Mouse (Mus musculus) neural tube, embryonic 15.5 days (tissue): ENCODE data around the gene Olfr266. TPM values are rescaled to one million over a fixed set of nuclear protein-coding genes. Genes with fewer than 3 reads are reported as not detected.

ENCODE experiments used
- ATAC-seq: fragments of 200-750 bp; cut with Nextera tagmentation; 2 replicates; pipeline ENCODE4 v1.8.0; 2017; ENCODE audit warnings: mild to moderate bottlenecking, moderate TSS enrichment, moderate library complexity; ENCODE audit not compliant: low FRiP score
- H3K27ac ChIP-seq: fragments of 300-500 bp; sonication (generic); replicated peaks from 2 replicates; pipeline ENCODE4 v1.5.1; 2015; ENCODE audit warnings: mild to moderate bottlenecking, inconsistent platforms
- H3K27me3 ChIP-seq: fragments of 300-500 bp; sonication (generic); replicated peaks from 2 replicates; pipeline ENCODE4 v1.6.1; 2015; ENCODE audit warnings: inconsistent platforms
- H3K36me3 ChIP-seq: fragments of 300-500 bp; sonication (generic); 2 replicates; pipeline ENCODE4 v1.6.1; 2015; ENCODE audit warnings: inconsistent platforms
- H3K4me1 ChIP-seq: fragments of 300-500 bp; sonication (generic); 2 replicates; pipeline ENCODE4 v1.6.1; 2015; ENCODE audit warnings: inconsistent platforms
- H3K4me2 ChIP-seq: fragments of 300-500 bp; sonication (generic); 2 replicates; pipeline ENCODE4 v1.6.1; 2015; ENCODE audit warnings: inconsistent platforms, mild to moderate bottlenecking, moderate library complexity
- H3K4me3 ChIP-seq: fragments of 300-500 bp; sonication (generic); replicated peaks from 2 replicates; pipeline ENCODE4 v1.5.1; 2015; ENCODE audit warnings: mild to moderate bottlenecking, inconsistent platforms
- H3K9ac ChIP-seq: fragments of 300-500 bp; sonication (generic); replicated peaks from 2 replicates; pipeline ENCODE4 v1.6.1; 2015; ENCODE audit warnings: mild to moderate bottlenecking, inconsistent platforms
- H3K9me3 ChIP-seq: fragments of 300-500 bp; sonication (generic); replicated peaks from 2 replicates; pipeline ENCODE4 v1.6.1; 2016; ENCODE audit warnings: inconsistent platforms
- WGBS: fragments of 180-500 bp; shearing (Covaris S2); methylation state at CpG from one replicate; pipeline ENCODE4 v1.1.7; 2015; ENCODE audit warnings: mixed read lengths; 5-methylcytosine and 5-hydroxymethylcytosine counted together
- polyA plus RNA-seq: library from polyadenylated mRNA; unstranded; fragments of >200 nt; fragmentation: Nextera tagmentation; extraction: Ambion mirVana; gene quantifications from 2 replicates; pipeline ENCODE4 v1.2.1, GENCODE M21; 2015

Gene Olfr266
- not detected in 2 replicates for polyA plus RNA-seq

DNA sequence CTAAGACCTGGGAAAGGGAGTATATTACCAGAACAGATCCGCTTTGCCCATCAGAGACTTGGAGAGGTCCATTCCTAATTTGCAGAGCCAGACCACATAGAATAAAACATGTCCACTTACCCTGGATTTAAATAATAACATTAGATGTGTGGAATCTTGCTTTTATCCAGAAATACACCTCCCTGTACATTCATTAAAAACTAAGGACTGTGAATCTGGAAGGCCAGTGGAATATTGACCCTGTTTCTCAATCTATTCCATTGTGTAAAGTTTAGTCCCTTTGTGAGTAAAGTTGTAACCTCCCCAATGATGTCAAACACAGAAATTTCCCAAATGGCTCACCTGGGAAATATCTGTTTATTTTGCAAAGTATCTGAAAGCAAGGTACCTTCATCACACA, at the start of gene Olfr266:
Gene Olfr266 (minus strand): TSS at position 101 of the 400 bp plus-strand sequence.
- WGBS, result 89% methylated on average over 1 of the region's 1 CpGs
- Histone ChIP-seq H3K4me3 (no peak within 1 kb of the TSS), H3K27me3 (no peaks in the 10 kb centered on the region), H3K27ac (no peak within 1 kb of the TSS), H3K4me1 (no peaks in the 10 kb centered on the region), H3K4me2 (no peak within 1 kb of the TSS), H3K36me3 (no peaks in the 10 kb centered on the region), H3K9me3 (no peaks in the 10 kb centered on the region), H3K9ac (no peak within 1 kb of the TSS)
- ATAC-seq, result no peak

DNA sequence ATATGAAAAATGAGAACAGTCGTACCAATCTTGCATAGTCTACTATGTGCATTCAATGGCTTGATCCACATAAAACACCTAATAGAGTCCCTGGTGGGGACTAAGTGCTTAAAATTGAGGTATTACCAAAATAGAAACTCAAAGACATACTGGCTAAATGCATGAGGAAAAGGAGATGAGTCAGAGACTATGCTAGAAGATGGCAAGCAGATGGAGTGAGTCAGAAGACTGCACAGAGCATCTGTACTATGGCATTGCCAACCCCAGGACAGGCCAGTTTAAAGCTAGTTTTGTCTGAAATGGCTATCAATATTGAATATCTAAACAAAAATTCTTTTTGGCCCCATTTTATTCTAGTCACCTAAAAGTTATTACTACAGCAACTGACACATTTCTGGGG, 49.5 kb upstream of the Olfr266 start:
- Histone ChIP-seq H3K4me2 (no peak overlapping the region), H3K4me1 (no peaks in the 10 kb centered on the region), H3K36me3 (no peaks in the 10 kb centered on the region), H3K27me3 (no peaks in the 10 kb centered on the region), H3K9me3 (no peaks in the 10 kb centered on the region), H3K27ac (no peak overlapping the region), H3K4me3 (no peak overlapping the region), H3K9ac (no peak overlapping the region)
- no peak for ATAC-seq
- 90% methylated on average over 1 of the region's 1 CpGs for WGBS

DNA sequence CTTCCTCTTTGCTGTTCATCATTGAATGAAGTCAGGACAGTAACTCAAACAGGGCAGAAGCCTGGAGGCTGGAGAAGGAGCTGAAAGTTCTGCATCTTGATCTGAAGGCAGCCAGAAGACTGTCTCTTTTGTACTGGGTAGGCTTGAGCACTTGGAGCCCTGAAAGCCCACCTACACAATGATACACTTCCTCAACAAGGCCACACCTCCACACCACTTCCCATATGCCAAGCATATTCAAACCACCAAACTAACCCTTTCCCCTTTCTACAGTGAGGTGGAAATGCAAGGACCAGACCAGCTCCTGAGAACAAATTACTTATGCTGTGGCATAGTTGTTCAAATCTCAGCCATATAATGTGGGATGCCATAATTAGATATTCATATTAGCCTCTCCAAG, 46.8 kb upstream of the Olfr266 start:
- H3K27ac ChIP-seq, result no peak overlapping the region
- H3K4me1 ChIP-seq, result no peaks in the 10 kb centered on the region
- H3K9me3 ChIP-seq, result no peaks in the 10 kb centered on the region
- no peak for ATAC-seq
- H3K27me3 ChIP-seq, result no peaks in the 10 kb centered on the region
- no peaks in the 10 kb centered on the region for H3K36me3 ChIP-seq
- no peak overlapping the region for H3K4me3 ChIP-seq
- H3K4me2 ChIP-seq, result no peak overlapping the region
- H3K9ac ChIP-seq, result no peak overlapping the region

DNA sequence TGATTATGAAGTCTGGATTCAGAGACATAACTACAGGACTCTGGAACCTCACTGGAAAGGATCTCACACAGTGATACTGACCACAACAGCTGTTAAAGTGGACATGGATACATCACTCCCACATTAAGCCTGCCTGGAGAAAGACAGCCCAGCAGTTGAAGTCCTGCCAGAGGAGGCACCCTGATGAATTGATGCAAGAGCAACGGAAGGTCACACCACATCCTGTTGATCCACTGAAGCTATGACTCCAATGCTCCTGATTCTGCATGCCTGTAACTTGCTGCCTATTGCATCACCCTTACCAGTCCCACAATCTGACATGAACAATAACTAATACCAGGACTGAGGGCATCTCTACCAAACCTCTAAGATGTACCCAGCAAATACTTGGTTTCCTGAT, 6.0 kb upstream of the Olfr266 start:
- 88% methylated on average over 1 of the region's 1 CpGs for WGBS

DNA sequence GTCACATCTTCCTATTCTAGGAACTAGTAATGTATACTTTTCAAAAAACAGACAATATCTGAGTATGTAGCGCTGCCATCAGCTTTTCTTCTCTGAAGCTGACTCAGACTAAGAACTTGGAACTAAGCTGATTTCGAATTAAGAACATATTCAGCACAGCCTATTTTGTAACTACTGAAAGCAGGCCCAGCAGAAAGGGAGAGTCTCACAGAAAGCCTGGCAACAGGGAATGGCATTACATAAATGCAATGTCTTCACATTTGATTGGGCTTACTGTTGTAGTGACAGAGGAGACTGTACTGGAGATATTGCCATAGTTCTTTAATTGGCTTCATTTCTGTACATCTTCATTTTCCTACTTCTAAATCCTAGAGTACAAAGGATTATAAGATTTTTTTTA, 8.4 kb downstream of the Olfr266 start:
- Histone ChIP-seq H3K36me3 (no peaks in the 10 kb centered on the region), H3K9ac (no peak overlapping the region), H3K4me2 (no peak overlapping the region), H3K4me1 (no peaks in the 10 kb centered on the region), H3K27me3 (no peaks in the 10 kb centered on the region), H3K9me3 (no peaks in the 10 kb centered on the region), H3K4me3 (no peak overlapping the region), H3K27ac (no peak overlapping the region)
- WGBS, result 88% methylated on average over 2 of the region's 2 CpGs
- ATAC-seq, result no peak

More for the DNA sequence above, 6.0 kb upstream of the Olfr266 start:
- H3K9me3 ChIP-seq, result no peaks in the 10 kb centered on the region
- H3K4me1 ChIP-seq, result no peaks in the 10 kb centered on the region
- H3K36me3 ChIP-seq, result no peaks in the 10 kb centered on the region
- H3K9ac ChIP-seq, result no peak overlapping the region
- no peak for ATAC-seq
- no peak overlapping the region for H3K4me2 ChIP-seq
- no peaks in the 10 kb centered on the region for H3K27me3 ChIP-seq
- no peak overlapping the region for H3K27ac ChIP-seq
- H3K4me3 ChIP-seq, result no peak overlapping the region

DNA sequence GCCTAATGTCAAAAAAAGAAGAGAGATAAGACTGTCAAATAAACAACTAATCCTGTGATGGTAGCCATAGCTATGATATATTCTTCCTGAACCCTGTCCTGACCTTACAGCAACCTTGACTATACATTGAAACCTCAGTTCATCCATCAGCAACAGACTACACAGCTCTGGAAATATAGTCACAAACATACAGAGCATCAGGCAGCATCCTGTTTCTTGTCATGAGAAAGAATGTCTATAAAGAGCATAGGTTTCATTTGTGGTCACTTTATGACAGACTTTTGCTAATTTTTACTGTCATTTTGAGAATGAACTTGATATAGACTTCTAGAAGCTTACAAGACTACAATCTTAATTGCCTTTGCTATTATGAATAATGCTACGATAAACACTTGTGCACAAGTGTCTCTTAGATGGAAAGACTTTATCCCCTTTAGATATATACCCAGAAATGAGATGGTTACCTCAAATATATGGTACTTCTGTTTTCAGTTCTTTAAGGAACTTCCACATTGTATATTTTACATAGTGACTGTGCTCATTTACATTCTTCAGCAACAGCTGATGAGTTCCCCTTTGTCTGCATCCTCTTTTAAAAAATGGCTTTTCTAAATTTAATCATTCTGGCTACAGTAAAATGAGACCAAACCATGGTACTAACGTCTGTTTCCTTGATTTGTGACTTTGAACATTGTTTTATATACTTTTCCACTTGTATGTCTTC, 17.0 kb downstream of the Olfr266 start:
- WGBS, result 68% methylated on average over 2 of the region's 2 CpGs
- H3K27me3 ChIP-seq, result no peaks in the 10 kb centered on the region
- no peak overlapping the region for H3K27ac ChIP-seq
- H3K4me2 ChIP-seq, result no peak overlapping the region
- H3K36me3 ChIP-seq, result no peaks in the 10 kb centered on the region
- H3K9ac ChIP-seq, result no peak overlapping the region
- H3K4me3 ChIP-seq, result no peak overlapping the region
- H3K4me1 ChIP-seq, result no peaks in the 10 kb centered on the region
- no peak for ATAC-seq
- H3K9me3 ChIP-seq, result no peaks in the 10 kb centered on the region

DNA sequence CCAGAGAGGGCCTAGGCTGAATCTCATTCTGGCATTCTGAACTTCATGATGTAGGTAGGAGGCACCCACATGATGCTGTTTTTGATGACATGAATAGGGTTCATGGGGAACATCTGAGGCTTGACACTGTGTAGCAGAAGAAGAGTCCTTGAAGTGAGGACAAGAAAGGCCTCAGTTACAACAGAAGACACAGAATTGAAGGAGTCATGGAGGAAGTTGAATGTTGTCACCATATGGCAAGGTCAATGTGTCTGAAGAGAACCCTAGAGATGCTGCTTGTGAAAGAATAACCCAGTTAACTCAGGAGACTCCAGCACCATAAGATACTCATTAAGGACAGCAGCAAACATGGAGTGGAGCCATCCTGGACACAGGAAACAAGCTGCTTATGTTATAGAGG, 28.0 kb downstream of the Olfr266 start:
- Histone ChIP-seq H3K4me3 (no peak overlapping the region), H3K27ac (no peak overlapping the region), H3K27me3 (no peaks in the 10 kb centered on the region), H3K36me3 (no peaks in the 10 kb centered on the region), H3K4me1 (no peaks in the 10 kb centered on the region), H3K9me3 (0 out of 2 replicates have a peak, but pooled peaks cover 4% of the 10 kb centered on the region), H3K4me2 (no peak overlapping the region), H3K9ac (no peak overlapping the region)
- ATAC-seq, result no peak

DNA sequence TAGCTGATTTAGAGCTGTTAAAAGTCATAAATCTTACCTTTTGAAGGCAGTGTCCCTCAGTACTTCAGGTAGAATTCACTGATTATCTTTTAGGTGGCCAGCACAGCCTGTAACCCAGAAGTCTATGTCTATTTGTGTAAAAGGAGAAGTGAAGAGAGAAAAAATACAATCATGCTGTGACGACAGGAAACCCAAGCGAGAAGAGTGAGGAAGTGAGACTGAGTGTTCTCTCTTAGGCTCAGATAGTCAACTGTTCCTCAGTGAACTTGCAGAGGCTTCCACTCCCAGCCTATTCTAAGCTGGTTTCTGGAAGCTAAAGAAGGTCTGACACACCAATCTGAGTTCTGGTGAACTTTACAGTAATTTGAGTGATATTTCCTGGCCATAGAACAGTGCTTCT, 36.2 kb downstream of the Olfr266 start, which contains the start of gene Cd53:
Gene Cd53 (minus strand): TSS at position 220 of the 400 bp plus-strand sequence.
- Histone ChIP-seq H3K27ac (no peak within 1 kb of the TSS), H3K36me3 (no peaks in the 10 kb centered on the region), H3K9me3 (no peaks in the 10 kb centered on the region), H3K27me3 (no peaks in the 10 kb centered on the region), H3K9ac (no peak within 1 kb of the TSS), H3K4me3 (no peak within 1 kb of the TSS), H3K4me1 (no peaks in the 10 kb centered on the region), H3K4me2 (no peak within 1 kb of the TSS)
- WGBS, result 79% methylated on average over 2 of the region's 2 CpGs
- no peak for ATAC-seq

DNA sequence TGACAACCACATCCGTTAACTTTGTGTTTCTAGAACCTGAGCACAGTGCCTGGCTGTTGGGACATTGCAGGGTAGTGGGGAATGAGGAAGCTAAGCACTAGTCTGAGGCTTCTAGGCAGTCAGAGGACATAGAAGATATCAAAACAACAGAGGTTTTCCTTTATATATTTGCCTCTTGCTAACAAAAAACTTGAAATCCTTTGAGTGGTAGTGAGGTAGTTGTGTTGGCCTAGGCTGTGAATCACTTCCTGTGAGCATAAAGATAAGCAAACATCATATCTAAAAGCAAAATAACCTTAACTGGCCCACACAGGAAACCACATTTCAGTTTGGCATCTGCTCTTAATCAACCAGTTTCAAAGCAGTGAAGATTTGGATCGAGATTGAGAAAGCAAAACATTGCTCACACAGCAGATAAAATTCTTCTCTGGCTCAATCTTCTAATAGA, 37.6 kb downstream of the Olfr266 start:
- H3K4me2 ChIP-seq, result no peak overlapping the region
- H3K36me3 ChIP-seq, result no peaks in the 10 kb centered on the region
- H3K27ac ChIP-seq, result no peak overlapping the region
- ATAC-seq, result no peak
- H3K9me3 ChIP-seq, result no peaks in the 10 kb centered on the region
- no peaks in the 10 kb centered on the region for H3K4me1 ChIP-seq
- H3K27me3 ChIP-seq, result no peaks in the 10 kb centered on the region
- WGBS, result 76% methylated on average over 2 of the region's 2 CpGs
- no peak overlapping the region for H3K4me3 ChIP-seq
- H3K9ac ChIP-seq, result no peak overlapping the region

DNA sequence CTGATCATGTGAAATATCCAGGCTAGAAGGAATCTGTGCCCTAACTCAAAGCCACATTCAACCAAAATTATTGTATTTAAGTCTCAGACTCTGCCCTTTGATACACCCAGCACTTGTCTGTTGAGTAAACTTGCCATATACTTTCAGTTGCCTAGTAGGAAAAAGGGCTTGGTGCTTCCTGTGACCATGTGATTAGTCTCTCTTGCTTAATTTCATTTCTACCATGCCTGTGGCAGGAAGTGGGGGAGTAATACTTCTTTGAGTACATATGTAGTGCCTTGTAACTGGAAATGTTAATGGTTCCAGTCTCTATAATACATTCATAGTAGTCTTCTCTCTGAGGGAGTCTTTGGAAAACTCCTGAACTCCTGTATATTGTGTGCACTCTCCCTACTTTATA, 38.1 kb downstream of the Olfr266 start:
- Histone ChIP-seq H3K4me3 (no peak overlapping the region), H3K27ac (no peak overlapping the region), H3K4me2 (no peak overlapping the region), H3K4me1 (no peaks in the 10 kb centered on the region), H3K36me3 (no peaks in the 10 kb centered on the region), H3K9ac (no peak overlapping the region), H3K27me3 (no peaks in the 10 kb centered on the region), H3K9me3 (no peaks in the 10 kb centered on the region)
- ATAC-seq, result no peak

DNA sequence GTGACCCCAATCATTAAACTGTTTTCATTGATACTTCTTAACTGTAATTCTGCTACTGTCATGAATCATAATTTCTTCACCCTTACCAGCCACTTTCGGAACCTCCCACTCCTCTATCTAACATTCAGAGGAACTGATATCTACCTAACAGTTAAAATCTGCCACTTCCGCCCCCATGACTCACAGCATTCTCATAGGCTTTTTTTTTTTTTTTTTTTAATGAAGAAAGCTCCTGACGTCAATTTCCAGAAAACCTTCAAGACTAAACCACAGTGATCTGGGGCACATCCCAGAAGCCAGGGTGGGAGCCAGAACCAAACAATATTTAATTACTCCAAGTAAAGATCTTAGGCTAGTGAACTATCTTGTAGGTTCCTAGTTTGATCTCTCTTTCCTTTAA, 41.0 kb downstream of the Olfr266 start:
- no peaks in the 10 kb centered on the region for H3K36me3 ChIP-seq
- no peaks in the 10 kb centered on the region for H3K27me3 ChIP-seq
- no peaks in the 10 kb centered on the region for H3K4me1 ChIP-seq
- 83% methylated on average over 3 of the region's 3 CpGs for WGBS
- no peak overlapping the region for H3K9ac ChIP-seq
- no peak overlapping the region for H3K4me2 ChIP-seq
- no peaks in the 10 kb centered on the region for H3K9me3 ChIP-seq
- no peak overlapping the region for H3K27ac ChIP-seq
- no peak overlapping the region for H3K4me3 ChIP-seq
- ATAC-seq, result no peak

DNA sequence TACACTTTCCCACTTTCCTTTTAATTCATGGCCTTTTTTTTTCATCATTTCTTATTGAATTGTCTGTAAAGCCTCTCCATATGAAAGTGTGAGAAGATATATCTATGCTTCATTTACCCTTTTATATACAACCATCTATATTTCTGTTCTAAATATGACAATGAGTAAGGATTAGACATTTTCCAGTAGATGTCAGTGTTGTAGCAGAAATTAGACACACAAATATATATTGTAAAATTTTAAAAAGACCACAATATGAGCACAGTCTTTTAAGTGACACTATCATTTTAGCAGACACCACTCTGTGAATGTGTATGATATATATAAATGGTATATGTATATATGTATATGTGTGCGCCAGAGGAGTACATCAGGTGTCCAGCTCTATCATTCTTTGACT, 54.3 kb downstream of the Olfr266 start:
- Histone ChIP-seq H3K4me3 (no peak overlapping the region), H3K27ac (no peak overlapping the region), H3K4me1 (no peaks in the 10 kb centered on the region), H3K9me3 (no peaks in the 10 kb centered on the region), H3K36me3 (no peaks in the 10 kb centered on the region), H3K27me3 (no peaks in the 10 kb centered on the region), H3K9ac (no peak overlapping the region), H3K4me2 (no peak overlapping the region)
- ATAC-seq, result no peak
- WGBS, result 89% methylated on average over 1 of the region's 1 CpGs
